Mouse (Mus musculus): Measurements from ENCODE around the gene Ube2j2.

Ube2j2 gene

GRCm38 (mm10) chr4:155943534-155944249 is at the start of gene Ube2j2:
Gene Ube2j2 (plus strand): TSS chr4:155943831.
- CTCF ChIA-PET: no interaction called here

GRCm38 (mm10) chr4:155894311-155894881 is 49.2 kb upstream of the Ube2j2 start:
- CTCF ChIA-PET: interaction anchor here (0.6 kb wide), 1 partner anchor 74 kb away, joined by 4 read pairs; no protein-coding TSS in a partner anchor

GRCm38 (mm10) chr4:155895216-155895615 is 48.4 kb upstream of the Ube2j2 start:
- CTCF ChIA-PET: interaction anchor here (0.6 kb wide), 1 partner anchor 75 kb away, joined by 4 read pairs; no protein-coding TSS in a partner anchor

GRCm38 (mm10) chr4:155895826-155896225 is 47.8 kb upstream of the Ube2j2 start:
- CTCF ChIA-PET: no interaction called here

- CTCF ChIA-PET: no interaction called here
Measured at GRCm38 (mm10) chr4:155896461-155896860, 47.2 kb upstream of the Ube2j2 start.

GRCm38 (mm10) chr4:155898318-155898717 is 45.3 kb upstream of the Ube2j2 start:
- CTCF ChIA-PET: no interaction called here

GRCm38 (mm10) chr4:155899355-155899754 is 44.3 kb upstream of the Ube2j2 start:
- CTCF ChIA-PET: no interaction called here

- CTCF ChIA-PET: no interaction called here
Measured at GRCm38 (mm10) chr4:155901205-155901604, 42.4 kb upstream of the Ube2j2 start.

- CTCF ChIA-PET: no interaction called here
Measured at GRCm38 (mm10) chr4:155903246-155903645, 40.4 kb upstream of the Ube2j2 start.

- CTCF ChIA-PET: interaction anchor here (0.5 kb wide), 1 partner anchor 49 kb away, joined by 4 read pairs; no protein-coding TSS in a partner anchor
Measured at GRCm38 (mm10) chr4:155904318-155905102, 39.1 kb upstream of the Ube2j2 start.

GRCm38 (mm10) chr4:155905634-155906033 is 38.0 kb upstream of the Ube2j2 start:
- CTCF ChIA-PET: no interaction called here

GRCm38 (mm10) chr4:155906125-155906524 is 37.5 kb upstream of the Ube2j2 start:
- CTCF ChIA-PET: no interaction called here

- CTCF ChIA-PET: no interaction called here
Measured at GRCm38 (mm10) chr4:155907003-155907402, 36.6 kb upstream of the Ube2j2 start.

GRCm38 (mm10) chr4:155908281-155908680 is 35.4 kb upstream of the Ube2j2 start:
- CTCF ChIA-PET: no interaction called here

GRCm38 (mm10) chr4:155908751-155909150 is 34.9 kb upstream of the Ube2j2 start:
- CTCF ChIA-PET: no interaction called here

GRCm38 (mm10) chr4:155932031-155932430 is 11.6 kb upstream of the Ube2j2 start:
- CTCF ChIA-PET: no interaction called here

- CTCF ChIA-PET: no interaction called here
Measured at GRCm38 (mm10) chr4:155943049-155943452, 580 bp upstream of the Ube2j2 start.

GRCm38 (mm10) chr4:155944271-155944670 is 640 bp downstream of the Ube2j2 start:
- CTCF ChIA-PET: no interaction called here

GRCm38 (mm10) chr4:155947094-155947493 is 3.5 kb downstream of the Ube2j2 start:
- CTCF ChIA-PET: no interaction called here

GRCm38 (mm10) chr4:155955491-155955890 is 11.9 kb downstream of the Ube2j2 start:
- CTCF ChIA-PET: no interaction called here

- CTCF ChIA-PET: interaction anchor here (0.5 to 0.7 kb wide), 3 partner anchors 22 to 149 kb away, joined by 4 to 6 read pairs (median 5); no protein-coding TSS in a partner anchor
Measured at GRCm38 (mm10) chr4:155959275-155959674, 15.6 kb downstream of the Ube2j2 start.

- CTCF ChIA-PET: no interaction called here
Measured at GRCm38 (mm10) chr4:155962167-155962971, 18.7 kb downstream of the Ube2j2 start, which contains the start of gene C1qtnf12. Gene C1qtnf12 (plus strand): TSS chr4:155962318.

Data from spleen, embryonic (tissue).